Mouse (Mus musculus) intestine, postnatal 0 days (tissue): ENCODE measurements around the gene Cubn. TPM values are rescaled to one million over a fixed set of nuclear protein-coding genes. Genes with fewer than 3 reads are reported as not detected.

Source experiments
- ATAC-seq: fragments of 200-750 bp; cut with Nextera tagmentation; 2 replicates; pipeline ENCODE4 v1.8.0; 2017; ENCODE audit warnings: mild to moderate bottlenecking, moderate TSS enrichment, moderate library complexity
- H3K27ac ChIP-seq: fragments of 300-500 bp; sonication (generic); 2 replicates; pipeline ENCODE4 v1.5.1; 2014; ENCODE audit warnings: mild to moderate bottlenecking, low read depth, low read length, moderate library complexity
- H3K27me3 ChIP-seq: fragments of 300-500 bp; sonication (generic); replicated peaks from 2 replicates; pipeline ENCODE4 v1.6.1; 2014; ENCODE audit warnings: low read length, mixed read lengths; ENCODE audit not compliant: control insufficient read depth, insufficient read depth
- H3K36me3 ChIP-seq: fragments of 300-500 bp; sonication (generic); 2 replicates; pipeline ENCODE4 v1.6.1; 2014; ENCODE audit warnings: mild to moderate bottlenecking, moderate library complexity; ENCODE audit not compliant: control insufficient read depth, insufficient read depth
- H3K4me1 ChIP-seq: fragments of 300-500 bp; sonication (generic); replicated peaks from 2 replicates; pipeline ENCODE4 v1.6.1; 2014; ENCODE audit warnings: antibody characterized with exemption, low read length, mixed read lengths; ENCODE audit not compliant: control insufficient read depth, insufficient read depth
- H3K4me2 ChIP-seq: fragments of 300-500 bp; sonication (generic); replicated peaks from 2 replicates; pipeline ENCODE4 v1.6.1; 2014; ENCODE audit warnings: low read depth, mild to moderate bottlenecking, moderate library complexity
- H3K4me3 ChIP-seq: fragments of 300-500 bp; sonication (generic); 2 replicates; pipeline ENCODE4 v1.5.1; 2014; ENCODE audit warnings: low read depth, low read length
- H3K9ac ChIP-seq: fragments of 300-500 bp; sonication (generic); 2 replicates; pipeline ENCODE4 v1.6.1; 2014; ENCODE audit warnings: mild to moderate bottlenecking, low read depth, low read length
- H3K9me3 ChIP-seq: fragments of 300-500 bp; sonication (generic); 2 replicates; pipeline ENCODE4 v1.6.1; 2016; ENCODE audit warnings: mixed run types; ENCODE audit not compliant: control insufficient read depth
- CTCF ChIP-seq: sonication (generic); IDR thresholded peaks from 2 replicates; pipeline ENCODE4 v1.5.1; 2016; ENCODE audit warnings: low read depth, mild to moderate bottlenecking, control low read depth, antibody characterized with exemption, moderate library complexity
- WGBS: fragments of 180-500 bp; shearing (Covaris S2); extraction: QIAGEN DNeasy Blood & Tissue Kit; methylation state at CpG from one replicate; pipeline ENCODE4 v1.1.7; 2014; 5-methylcytosine and 5-hydroxymethylcytosine counted together
- polyA plus RNA-seq: library from polyadenylated mRNA; unstranded; fragments of >200 nt; fragmentation: Nextera tagmentation; extraction: Ambion mirVana; gene quantifications from 2 replicates; pipeline ENCODE4 v1.2.1, GENCODE M21; 2015

Gene Cubn
- polyA plus RNA-seq, 1 experiment from 2014 or later: 32.1 TPM

- Histone ChIP-seq H3K27me3 (no peaks in the 10 kb centered on the region), H3K4me1 (no peaks in the 10 kb centered on the region), H3K9me3 (no peaks in the 10 kb centered on the region), H3K36me3 (no peaks in the 10 kb centered on the region), H3K9ac (no peak overlapping the region), H3K4me3 (no peak overlapping the region), H3K4me2 (no peak overlapping the region), H3K27ac (no peak overlapping the region)
- WGBS: 78% methylated on average over 4 of the region's 4 CpGs
- no peak for TF ChIP-seq CTCF
- ATAC-seq: no peak
Measured at GRCm38 (mm10) chr2:13263150-13263549, 228.5 kb downstream of the Cubn start.

- Histone ChIP-seq H3K4me1 (no peaks in the 10 kb centered on the region), H3K36me3 (no peaks in the 10 kb centered on the region), H3K27me3 (no peaks in the 10 kb centered on the region), H3K9me3 (no peaks in the 10 kb centered on the region), H3K4me3 (no peak overlapping the region), H3K9ac (no peak overlapping the region), H3K27ac (no peak overlapping the region), H3K4me2 (no peak overlapping the region)
- ATAC-seq: no peak
- 70% methylated on average over 2 of the region's 2 CpGs for WGBS
- TF ChIP-seq CTCF: no peak
Measured at GRCm38 (mm10) chr2:13258606-13259005, 233.0 kb downstream of the Cubn start.

- no peak for TF ChIP-seq CTCF
- Histone ChIP-seq H3K9me3 (no peaks in the 10 kb centered on the region), H3K4me3 (no peak overlapping the region), H3K9ac (no peak overlapping the region), H3K27me3 (no peaks in the 10 kb centered on the region), H3K27ac (no peak overlapping the region), H3K4me1 (no peaks in the 10 kb centered on the region), H3K36me3 (no peaks in the 10 kb centered on the region; the same call in 1 of the 2 replicates), H3K4me2 (no peak overlapping the region)
- no peak for ATAC-seq
- 72% methylated on average over 9 of the region's 9 CpGs for WGBS
Measured at GRCm38 (mm10) chr2:13240711-13241110, 250.9 kb downstream of the Cubn start.

- Histone ChIP-seq H3K9me3 (no peaks in the 10 kb centered on the region), H3K4me2 (no peak overlapping the region), H3K27me3 (no peaks in the 10 kb centered on the region), H3K9ac (no peak overlapping the region), H3K27ac (no peak overlapping the region), H3K36me3 (no peaks in the 10 kb centered on the region; the same call in 1 of the 2 replicates), H3K4me3 (no peak overlapping the region), H3K4me1 (no peaks in the 10 kb centered on the region)
- no peak for ATAC-seq
- 65% methylated on average over 8 of the region's 8 CpGs for WGBS
- peak; percentile 85 for TF ChIP-seq CTCF
Measured at GRCm38 (mm10) chr2:13237140-13237901, 254.3 kb downstream of the Cubn start.

GRCm38 (mm10) chr2:13235696-13236095, 255.9 kb downstream of the Cubn start:
- Histone ChIP-seq H3K9me3 (no peaks in the 10 kb centered on the region), H3K4me1 (no peaks in the 10 kb centered on the region), H3K4me2 (no peak overlapping the region), H3K27me3 (no peaks in the 10 kb centered on the region), H3K9ac (no peak overlapping the region), H3K36me3 (no peaks in the 10 kb centered on the region), H3K27ac (no peak overlapping the region), H3K4me3 (no peak overlapping the region)
- WGBS: 65% methylated on average over 5 of the region's 5 CpGs
- TF ChIP-seq CTCF: no peak
- ATAC-seq: no peak

GRCm38 (mm10) chr2:13234796-13235195, 256.8 kb downstream of the Cubn start:
- TF ChIP-seq CTCF: no peak

GRCm38 (mm10) chr2:13233902-13234301, 257.7 kb downstream of the Cubn start:
- no peak overlapping the region for H3K4me2 ChIP-seq
- no peak overlapping the region for H3K27ac ChIP-seq
- TF ChIP-seq CTCF: no peak
- H3K36me3 ChIP-seq: no peaks in the 10 kb centered on the region
- no peaks in the 10 kb centered on the region for H3K9me3 ChIP-seq
- no peak for ATAC-seq
- H3K9ac ChIP-seq: no peak overlapping the region
- no peaks in the 10 kb centered on the region for H3K4me1 ChIP-seq
- H3K4me3 ChIP-seq: no peak overlapping the region
- H3K27me3 ChIP-seq: no peaks in the 10 kb centered on the region
- WGBS: 66% methylated on average over 7 of the region's 7 CpGs

More at GRCm38 (mm10) chr2:13234796-13235195, 256.8 kb downstream of the Cubn start:
- Histone ChIP-seq H3K4me2 (no peak overlapping the region), H3K27ac (no peak overlapping the region), H3K4me1 (no peaks in the 10 kb centered on the region), H3K36me3 (no peaks in the 10 kb centered on the region), H3K4me3 (no peak overlapping the region), H3K27me3 (no peaks in the 10 kb centered on the region), H3K9me3 (no peaks in the 10 kb centered on the region), H3K9ac (no peak overlapping the region)
- WGBS: 90% methylated on average over 10 of the region's 10 CpGs
- no peak for ATAC-seq
